Mouse (Mus musculus): ENCODE results near the gene Dph7.

DNA sequence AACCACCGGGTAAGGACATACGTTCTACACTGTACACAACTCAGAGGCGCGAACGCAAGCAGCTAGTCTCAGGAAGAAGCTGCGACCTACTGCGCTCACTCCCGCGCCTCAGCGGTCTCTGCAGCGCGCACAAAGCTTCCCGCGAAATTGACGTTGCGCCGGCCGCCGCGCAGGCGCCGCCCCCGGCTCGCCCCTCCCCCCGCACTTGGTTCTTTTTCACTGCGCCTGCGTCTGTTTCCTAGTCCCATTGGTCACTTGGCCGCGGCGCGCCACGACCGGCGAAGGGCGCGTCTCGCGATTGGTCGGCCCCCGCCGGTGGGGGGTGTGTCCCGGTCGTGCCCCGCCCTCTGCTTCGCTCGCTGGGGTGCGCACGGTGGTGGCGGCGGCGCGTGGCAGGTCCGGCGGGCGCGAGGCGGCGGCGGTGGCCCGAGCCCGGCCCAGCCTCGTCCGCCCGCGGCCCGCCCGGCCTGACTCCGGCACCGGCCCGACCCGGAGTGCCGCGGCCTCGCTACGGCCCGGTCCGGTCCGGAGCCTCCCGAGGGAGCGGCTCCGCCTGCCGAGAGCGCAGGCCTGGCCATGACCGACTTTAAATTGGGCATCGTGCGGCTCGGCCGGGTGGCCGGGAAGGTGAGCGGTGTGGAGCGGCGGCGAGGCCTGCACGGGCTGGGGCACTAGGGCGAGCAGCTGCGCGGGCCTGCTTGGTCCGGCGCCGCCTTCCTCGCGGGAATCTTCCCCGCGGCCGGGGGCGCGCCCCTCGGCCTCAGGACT lies 12.6 kb upstream of the Dph7 start, which contains the start of gene Zmynd19:
- TF ChIP-seq CHD2 (IDR thresholded peaks at IDR 0.05; ENCODE audit: low read depth, low read length), result no peak
- TF ChIP-seq HCFC1 (IDR thresholded peaks at IDR 0.05; ENCODE audit: borderline replicate concordance, insufficient read depth, low read length), result no peak
- no peak for TF ChIP-seq MAFK (IDR thresholded peaks at IDR 0.05; ENCODE audit: insufficient read depth, low read depth, low read length)
- TF ChIP-seq ZNF384 (IDR thresholded peaks at IDR 0.05; ENCODE audit: low read depth, low read length), result no peak
